Comparison of ENCODE assay signal across 7 mouse cellular contexts in genomic region chr4:106938506-106939222, GRCm38 (mm10). TPM values are rescaled to one million over a fixed set of nuclear protein-coding genes. Genes with fewer than 3 reads are reported as not detected.
A peak's percentile ranks its signal among the peaks of the same experiment; 100 is the strongest.
DNase-seq lines count a peak whose midpoint lies in the region; ATAC-seq lines count a peak whose summit lies in the region.

No protein-coding gene starts in this region.

- 60% methylated on average over 8 of the region's 8 CpGs for WGBS in lung, embryonic 15.5 days
- whole genome bisulfite sequencing in forebrain, embryonic 14.5 days: 38% methylated on average over 8 of the region's 8 CpGs
- 69% methylated on average over 8 of the region's 8 CpGs for WGBS in liver, embryonic 11.5 days
- 54% methylated on average over 8 of the region's 8 CpGs for WGBS in stomach, embryonic 15.5 days

- ATAC-seq in lung, embryonic 15.5 days (ENCODE audit: borderline replicate concordance, extremely low read depth, low FRiP score, low TSS enrichment): no peak
- ATAC-seq in forebrain, embryonic 14.5 days: no peak
- ATAC-seq in liver, embryonic 11.5 days (replicated peaks; ENCODE audit: low FRiP score): no peak
- no peak for ATAC-seq in stomach, embryonic 15.5 days (ENCODE audit: insufficient read depth, low FRiP score, low read depth)

- no peak overlapping the region for H3K4me3 ChIP-seq in lung, embryonic 15.5 days
- no peak overlapping the region for H3K4me3 ChIP-seq in forebrain, embryonic 14.5 days (ENCODE audit: low read depth, low read length)
- no peak overlapping the region for H3K4me3 ChIP-seq in liver, embryonic 11.5 days (ENCODE audit: low read depth, low read length)
- no peak overlapping the region for H3K4me3 ChIP-seq in stomach, embryonic 15.5 days (replicated peaks)

- no peak overlapping the region for H3K9ac ChIP-seq in lung, embryonic 15.5 days
- H3K9ac ChIP-seq in forebrain, embryonic 14.5 days (ENCODE audit: low read length): peak overlapping the region; percentile 30; the same call in 1 of the 2 replicates
- no peak overlapping the region for H3K9ac ChIP-seq in liver, embryonic 11.5 days (ENCODE audit: low read depth, low read length)
- H3K9ac ChIP-seq in stomach, embryonic 15.5 days: no peak overlapping the region

- no peak overlapping the region for H3K4me2 ChIP-seq in lung, embryonic 15.5 days
- peak overlapping the region; percentile 33 for H3K4me2 ChIP-seq in forebrain, embryonic 14.5 days (ENCODE audit: low read length)
- 0 out of 2 replicates have a peak overlapping the region, but pooled peaks have one; percentile 0 for H3K4me2 ChIP-seq in liver, embryonic 11.5 days
- no peak overlapping the region for H3K4me2 ChIP-seq in stomach, embryonic 15.5 days

- H3K4me1 ChIP-seq in lung, embryonic 15.5 days: peaks cover 79% of the 10 kb centered on the region
- peaks cover 90% of the 10 kb centered on the region for H3K4me1 ChIP-seq in forebrain, embryonic 14.5 days (ENCODE audit: control insufficient read depth, insufficient read depth, low read length)
- H3K4me1 ChIP-seq in liver, embryonic 11.5 days (replicated peaks; ENCODE audit: control insufficient read depth, insufficient read depth, low read length): peaks cover 83% of the 10 kb centered on the region
- H3K4me1 ChIP-seq in stomach, embryonic 15.5 days: peaks cover 77% of the 10 kb centered on the region

- peaks cover 5% of the 10 kb centered on the region; the same call in 1 of the 2 replicates for H3K36me3 ChIP-seq in lung, embryonic 15.5 days
- H3K36me3 ChIP-seq in forebrain, embryonic 14.5 days (ENCODE audit: control insufficient read depth, insufficient read depth, low read length): peaks cover 24% of the 10 kb centered on the region
- H3K36me3 ChIP-seq in liver, embryonic 11.5 days (ENCODE audit: control insufficient read depth, insufficient read depth, low read length): peaks cover 4% of the 10 kb centered on the region; the same call in 1 of the 2 replicates
- no peaks in the 10 kb centered on the region for H3K36me3 ChIP-seq in stomach, embryonic 15.5 days

- H3K27ac ChIP-seq in lung, embryonic 15.5 days: peak overlapping the region; percentile 52
- H3K27ac ChIP-seq in forebrain, embryonic 14.5 days (ENCODE audit: low read depth, low read length): peak overlapping the region; percentile 93
- H3K27ac ChIP-seq in liver, embryonic 11.5 days (ENCODE audit: low read depth, low read length): no peak overlapping the region
- H3K27ac ChIP-seq in stomach, embryonic 15.5 days: peak overlapping the region; percentile 44; the same call in 1 of the 2 replicates

- H3K27me3 ChIP-seq in lung, embryonic 15.5 days: no peaks in the 10 kb centered on the region
- no peaks in the 10 kb centered on the region for H3K27me3 ChIP-seq in forebrain, embryonic 14.5 days (replicated peaks; ENCODE audit: control insufficient read depth, insufficient read depth, low read length)
- no peaks in the 10 kb centered on the region for H3K27me3 ChIP-seq in liver, embryonic 11.5 days (replicated peaks; ENCODE audit: control insufficient read depth, insufficient read depth, low read length)
- H3K27me3 ChIP-seq in stomach, embryonic 15.5 days (replicated peaks): no peaks in the 10 kb centered on the region

- no peak for DNase-seq in lung, adult 18-20 months
- DNase-seq in forebrain, embryonic 14.5 days (ENCODE audit: low spot score): no peak
- DNase-seq in liver, embryonic 11.5 days (ENCODE audit: low spot score): no peak
- no peak for DNase-seq in B cell, adult 2 months
- DNase-seq in layer of hippocampus, adult 18-20 months (ENCODE audit: low spot score in 2 of 2): no peak

- H3K9me3 ChIP-seq in lung, embryonic 15.5 days: no peaks in the 10 kb centered on the region
- no peaks in the 10 kb centered on the region for H3K9me3 ChIP-seq in forebrain, embryonic 14.5 days (replicated peaks; ENCODE audit: control insufficient read depth, low read length)
- H3K9me3 ChIP-seq in liver, embryonic 11.5 days (ENCODE audit: control insufficient read depth, low read length): no peaks in the 10 kb centered on the region
- H3K9me3 ChIP-seq in stomach, embryonic 15.5 days: no peaks in the 10 kb centered on the region

RNA-seq across cellular contexts. Expression of gene Ssbp3, which starts 28.2 kb away (rescaled TPM):
- polyA plus RNA-seq in lung, embryonic 15.5 days (2015; fragmentation: Nextera tagmentation; extraction: Ambion mirVana): 90.3 and 90.4 TPM in 2 replicates
- 118 and 127 TPM in 2 replicates for polyA plus RNA-seq in forebrain, embryonic 14.5 days (2014; fragmentation: Nextera tagmentation; extraction: Ambion mirVana)
- polyA plus RNA-seq in liver, embryonic 11.5 days (2014; fragmentation: Nextera tagmentation; extraction: Ambion mirVana): 71.1 and 89.0 TPM in 2 replicates
- 92.4 and 98.5 TPM in 2 replicates for polyA plus RNA-seq in stomach, embryonic 15.5 days (2015; fragmentation: Nextera tagmentation; extraction: Ambion mirVana)
- total RNA-seq in layer of hippocampus, adult 18-20 months (2021): 100 to 1,000 TPM; 158 to 189 TPM

Comparison
In these comparisons a context has a peak if more than half of its experiments do, and no peak if none do; other contexts are left out.
1. H3K4me2 ChIP-seq: peak in forebrain, embryonic 14.5 days (single experiment) and liver, embryonic 11.5 days (single experiment); none in lung, embryonic 15.5 days (single experiment) and stomach, embryonic 15.5 days (single experiment).